Mouse (Mus musculus): ENCODE data around the gene Foxp1. TPM values are rescaled to one million over a fixed set of nuclear protein-coding genes. Genes with fewer than 3 reads are reported as not detected.

Foxp1 gene
- total and polyA plus RNA-seq, 3 experiments = 16.1 to 42.0 TPM; not detected in 1

DNA sequence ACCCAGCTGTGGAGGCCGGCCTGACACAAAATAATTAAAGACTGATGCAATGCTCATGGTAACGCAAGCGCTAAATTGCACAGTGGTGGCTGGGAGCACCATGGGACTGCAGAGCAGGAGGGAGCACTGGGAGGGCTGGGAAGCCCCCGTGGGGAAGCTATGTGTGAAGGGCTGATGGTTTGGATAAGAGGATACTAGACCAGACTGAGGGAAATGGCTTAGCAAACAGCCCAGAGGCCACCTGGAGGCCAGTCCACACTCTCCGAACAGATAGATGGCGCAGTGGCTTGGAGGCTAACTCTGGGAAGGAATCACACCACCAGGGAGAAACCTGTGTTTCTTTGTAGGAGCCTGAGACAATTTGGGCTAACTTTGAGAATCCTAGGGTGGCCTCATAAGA is 492.3 kb downstream of the Foxp1 start:
- Histone ChIP-seq H3K27ac (ENCODE audit: control insufficient read depth, low read depth, low read length) (no peak overlapping the region), H3K9me3 (replicated peaks; ENCODE audit: insufficient read depth, low read length) (no peaks in the 10 kb centered on the region), H3K4me3 (ENCODE audit: control insufficient read depth in 1 of 2, insufficient read depth in 1 of 2, low read depth in 2 of 2, low read length in 2 of 2) (no peak overlapping the region), H3K79me2 (ENCODE audit: control insufficient read depth, insufficient read depth, low read length, poor library complexity) (peaks cover 8% of the 10 kb centered on the region), H3K9ac (ENCODE audit: control insufficient read depth, low read depth, low read length, poor library complexity, severe bottlenecking) (no peak overlapping the region), H3K27me3 (ENCODE audit: control insufficient read depth in 1 of 2, insufficient read depth in 2 of 2, low read length in 2 of 2) (no peaks in the 10 kb centered on the region), H3K36me3 (ENCODE audit: control insufficient read depth in 1 of 2, insufficient read depth in 2 of 2, low read length in 2 of 2) (peaks cover 0 to 27% of the 10 kb centered on the region in 2 experiments; a peak in 2 of 4 replicates), H3K4me1 (ENCODE audit: control insufficient read depth in 1 of 2, insufficient read depth in 2 of 2, low read length in 2 of 2) (peaks cover 0 to 13% of the 10 kb centered on the region in 2 experiments)
- TF ChIP-seq NRF1 (IDR thresholded peaks at IDR 0.05; ENCODE audit: insufficient read depth, low read depth, low read length, poor library complexity, severe bottlenecking) (no peak), KAT2A (conservative IDR thresholded peaks at IDR 0.05; ENCODE audit: low read depth, low read length) (no peak), RAD21 (IDR thresholded peaks at IDR 0.05; ENCODE audit: low read depth, low read length) (no peak), CTCF (IDR thresholded peaks at IDR 0.05 in 2 of 3, conservative IDR thresholded peaks at IDR 0.05 in 1 of 3; ENCODE audit: control insufficient read depth in 1 of 3, insufficient read depth in 1 of 3, low read depth in 2 of 3, low read length in 3 of 3, poor library complexity in 1 of 3, severe bottlenecking in 1 of 3) (0 out of 6 replicates have a peak, but pooled peaks of 1 of the 3 experiments have one; percentile 14)
- DNase-seq (ENCODE audit: low read depth, low spot score) = no peak

DNA sequence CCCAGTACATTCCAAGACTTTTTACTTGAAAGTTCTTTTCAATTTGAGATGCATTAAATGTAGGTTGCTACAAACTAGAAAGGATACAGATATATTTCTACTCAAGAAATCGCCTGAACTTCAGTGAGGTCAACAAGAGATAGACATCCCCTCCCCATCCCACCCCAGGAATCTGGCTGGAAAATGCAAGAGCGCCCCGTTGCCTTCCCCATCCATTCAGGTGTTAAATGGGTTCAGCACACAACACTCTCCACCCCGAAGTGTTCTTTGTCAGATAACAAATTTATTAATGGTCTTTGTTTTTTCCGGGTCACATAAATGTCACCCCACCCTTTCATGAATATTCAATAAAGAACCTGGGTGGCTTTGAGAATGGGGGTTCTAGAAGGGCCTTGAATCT is 493.1 kb downstream of the Foxp1 start:
- no peak overlapping the region; a peak in 1 of 4 replicates for H3K4me3 ChIP-seq (ENCODE audit: control insufficient read depth in 1 of 2, insufficient read depth in 1 of 2, low read depth in 2 of 2, low read length in 2 of 2)
- no peak overlapping the region for H3K9ac ChIP-seq (ENCODE audit: control insufficient read depth, low read depth, low read length, poor library complexity, severe bottlenecking)
- H3K9me3 ChIP-seq (replicated peaks; ENCODE audit: insufficient read depth, low read length) = no peaks in the 10 kb centered on the region
- TF ChIP-seq UBTF (IDR thresholded peaks at IDR 0.05; ENCODE audit: borderline replicate concordance, insufficient read depth, low read depth, low read length) = no peak
- TF ChIP-seq NRF1 (IDR thresholded peaks at IDR 0.05; ENCODE audit: insufficient read depth, low read depth, low read length, poor library complexity, severe bottlenecking) = no peak
- no peak for TF ChIP-seq MYB (IDR thresholded peaks at IDR 0.05; ENCODE audit: low read depth, low read length)
- TF ChIP-seq ZNF384 (IDR thresholded peaks at IDR 0.05; ENCODE audit: low read depth, low read length) = no peak
- TF ChIP-seq MAFK (IDR thresholded peaks at IDR 0.05; ENCODE audit: borderline replicate concordance, low read depth, low read length) = no peak
- TF ChIP-seq POLR2AphosphoS5 (IDR thresholded peaks at IDR 0.05; ENCODE audit: borderline replicate concordance, low read depth, low read length) = no peak
- TF ChIP-seq CTCF (IDR thresholded peaks at IDR 0.05 in 2 of 3, conservative IDR thresholded peaks at IDR 0.05 in 1 of 3; ENCODE audit: control insufficient read depth in 1 of 3, insufficient read depth in 1 of 3, low read depth in 2 of 3, low read length in 3 of 3, poor library complexity in 1 of 3, severe bottlenecking in 1 of 3) = no peak
- no peak for TF ChIP-seq GABPA (IDR thresholded peaks at IDR 0.05; ENCODE audit: low read depth, low read length)
- no peak for TF ChIP-seq NELFE (IDR thresholded peaks at IDR 0.05; ENCODE audit: low read depth, low read length)
- no peak for TF ChIP-seq SIN3A (IDR thresholded peaks at IDR 0.05; ENCODE audit: low read length)
- TF ChIP-seq TCF12 (IDR thresholded peaks at IDR 0.05; ENCODE audit: low read depth, low read length) = no peak
- TF ChIP-seq ZMIZ1 (IDR thresholded peaks at IDR 0.05; ENCODE audit: low read depth, low read length) = no peak
- no peak for TF ChIP-seq USF1 (IDR thresholded peaks at IDR 0.05; ENCODE audit: low read depth, low read length)
- no peak for TF ChIP-seq RCOR1 (IDR thresholded peaks at IDR 0.05; ENCODE audit: low read depth, low read length)
- no peak for TF ChIP-seq ETS1 (IDR thresholded peaks at IDR 0.05; ENCODE audit: low read depth, low read length)
- TF ChIP-seq GATA1 (IDR thresholded peaks at IDR 0.05; ENCODE audit: low read depth, low read length) = no peak
- TF ChIP-seq MEF2A (IDR thresholded peaks at IDR 0.05; ENCODE audit: extremely low read depth, insufficient replicate concordance, low read depth, low read length, poor library complexity, severe bottlenecking) = no peak
- no peak for TF ChIP-seq TAL1 (IDR thresholded peaks at IDR 0.05; ENCODE audit: low read length)
- TF ChIP-seq MAX (IDR thresholded peaks at IDR 0.05; ENCODE audit: low read length) = no peak
- no peaks in the 10 kb centered on the region for H3K27me3 ChIP-seq (ENCODE audit: control insufficient read depth in 1 of 2, insufficient read depth in 2 of 2, low read length in 2 of 2)
- peaks cover 0 to 13% of the 10 kb centered on the region in 2 experiments for H3K4me1 ChIP-seq (ENCODE audit: control insufficient read depth in 1 of 2, insufficient read depth in 2 of 2, low read length in 2 of 2)
- peaks cover 0 to 32% of the 10 kb centered on the region in 2 experiments; a peak in 2 of 4 replicates for H3K36me3 ChIP-seq (ENCODE audit: control insufficient read depth in 1 of 2, insufficient read depth in 2 of 2, low read length in 2 of 2)
- peaks cover 12% of the 10 kb centered on the region for H3K79me2 ChIP-seq (ENCODE audit: control insufficient read depth, insufficient read depth, low read length, poor library complexity)
- H3K27ac ChIP-seq (ENCODE audit: control insufficient read depth, low read depth, low read length) = no peak overlapping the region
- no peak for DNase-seq (ENCODE audit: low read depth, low spot score)

Measured in MEL (cell line).